Mouse (Mus musculus) midbrain, embryonic 12.5 days (tissue): ENCODE data around the gene C1qtnf12. TPM values are rescaled to one million over a fixed set of nuclear protein-coding genes. Genes with fewer than 3 reads are reported as not detected.

ENCODE experiments used
- ATAC-seq: fragments of 200-750 bp; cut with Nextera tagmentation; 2 replicates; pipeline ENCODE4 v1.8.0; 2017; ENCODE audit warnings: low read depth, moderate TSS enrichment, moderate library complexity; ENCODE audit not compliant: low FRiP score
- H3K27ac ChIP-seq: fragments of 300-500 bp; sonication (generic); replicated peaks from 2 replicates; pipeline ENCODE4 v1.5.1; 2016; ENCODE audit warnings: mild to moderate bottlenecking
- H3K27me3 ChIP-seq: fragments of 300-500 bp; sonication (generic); 2 replicates; pipeline ENCODE4 v1.6.1; 2016; ENCODE audit warnings: mild to moderate bottlenecking
- H3K36me3 ChIP-seq: fragments of 300-500 bp; sonication (generic); 2 replicates; pipeline ENCODE4 v1.6.1; 2016
- H3K4me1 ChIP-seq: fragments of 300-500 bp; sonication (generic); 2 replicates; pipeline ENCODE4 v1.6.1; 2016
- H3K4me2 ChIP-seq: fragments of 300-500 bp; sonication (generic); replicated peaks from 2 replicates; pipeline ENCODE4 v1.6.1; 2016; ENCODE audit warnings: mild to moderate bottlenecking, moderate library complexity
- H3K4me3 ChIP-seq: fragments of 300-500 bp; sonication (generic); 2 replicates; pipeline ENCODE4 v1.5.1; 2016; ENCODE audit warnings: mild to moderate bottlenecking
- H3K9ac ChIP-seq: fragments of 300-500 bp; sonication (generic); replicated peaks from 2 replicates; pipeline ENCODE4 v1.6.1; 2016; ENCODE audit warnings: mild to moderate bottlenecking, moderate library complexity
- H3K9me3 ChIP-seq: fragments of 300-500 bp; sonication (generic); 2 replicates; pipeline ENCODE4 v1.6.1; 2016; ENCODE audit warnings: mild to moderate bottlenecking
- WGBS: fragments of 180-500 bp; shearing (Covaris S2); methylation state at CpG from one replicate; pipeline ENCODE4 v1.1.7; 2016; 5-methylcytosine and 5-hydroxymethylcytosine counted together
- polyA plus RNA-seq: library from polyadenylated mRNA; unstranded; fragments of >200 nt; fragmentation: Nextera tagmentation; extraction: Ambion mirVana; gene quantifications from 2 replicates; pipeline ENCODE4 v1.2.1, GENCODE M21; 2016

Gene C1qtnf12
- polyA plus RNA-seq, result 16.0 and 18.1 TPM in 2 replicates

DNA sequence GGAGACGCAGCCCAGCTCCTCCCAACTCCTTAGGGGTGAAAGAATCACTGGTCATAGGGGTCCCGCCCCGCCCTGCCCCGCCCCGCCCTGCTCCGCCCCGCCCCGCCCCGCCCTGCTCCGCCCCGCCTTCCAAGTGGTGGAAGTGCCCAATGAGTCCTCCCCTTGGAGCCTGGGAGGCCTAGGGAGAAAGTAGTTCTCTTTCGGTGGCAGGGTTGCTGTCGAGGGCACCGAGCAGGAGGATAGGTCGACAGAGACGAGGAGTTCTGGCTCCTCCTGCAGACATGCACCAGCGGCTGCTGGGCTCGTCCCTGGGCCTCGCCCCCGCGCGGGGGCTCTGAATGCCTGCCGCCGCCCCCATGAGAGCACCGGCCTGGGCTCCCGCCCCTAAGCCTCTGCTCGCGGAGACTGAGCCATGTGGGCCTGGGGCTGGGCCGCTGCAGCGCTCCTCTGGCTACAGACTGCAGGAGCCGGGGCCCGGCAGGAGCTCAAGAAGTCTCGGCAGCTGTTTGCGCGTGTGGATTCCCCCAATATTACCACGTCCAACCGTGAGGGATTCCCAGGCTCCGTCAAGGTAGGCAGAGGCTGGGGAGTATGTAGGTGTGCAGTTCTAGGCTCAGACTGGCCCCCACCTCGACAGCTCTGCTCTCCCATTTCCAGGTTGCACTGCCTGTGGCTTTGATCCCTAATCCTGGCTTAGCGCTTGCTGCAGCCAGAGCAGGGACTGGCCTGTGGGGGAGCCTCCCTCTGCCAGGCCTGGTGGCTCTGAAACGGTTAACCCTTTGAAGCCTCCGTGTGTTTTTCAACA is at the start of gene C1qtnf12:
Gene C1qtnf12, plus strand, starts transcription at position 152 of the 805 bp plus-strand sequence.
- peaks cover 20% of the 10 kb centered on the region for H3K4me1 ChIP-seq
- H3K4me3 ChIP-seq, result peak within 1 kb of the TSS; percentile 45
- H3K4me2 ChIP-seq, result peak within 1 kb of the TSS; percentile 85
- H3K36me3 ChIP-seq, result peaks cover 46% of the 10 kb centered on the region
- no peaks in the 10 kb centered on the region for H3K9me3 ChIP-seq
- H3K27ac ChIP-seq, result peak within 1 kb of the TSS; percentile 52
- under 1% methylated on average over 31 of the region's 42 CpGs for WGBS
- peak within 1 kb of the TSS; percentile 66 for H3K9ac ChIP-seq
- H3K27me3 ChIP-seq, result no peaks in the 10 kb centered on the region
- ATAC-seq, result peak; percentile 76

DNA sequence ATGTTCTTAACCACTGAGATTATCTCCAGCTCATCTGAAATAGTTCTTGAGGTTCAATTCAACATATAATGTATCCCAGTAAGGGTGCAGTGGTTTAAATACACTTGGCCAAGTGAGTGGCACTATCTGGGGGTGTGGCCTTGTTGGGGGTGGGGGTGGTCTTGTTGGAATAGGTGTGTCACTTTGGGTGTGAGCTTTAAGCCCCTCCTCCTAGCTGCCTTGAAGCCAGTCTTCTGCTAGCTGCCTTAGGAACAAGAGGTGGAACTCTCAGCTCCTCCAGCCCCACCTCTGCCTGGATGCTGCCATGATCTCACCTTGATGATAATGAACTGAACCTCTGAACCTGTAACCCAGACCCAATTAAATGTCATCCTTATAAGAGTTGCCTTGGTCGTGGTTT is 30.1 kb upstream of the C1qtnf12 start:
- Histone ChIP-seq H3K4me1 (no peaks in the 10 kb centered on the region), H3K27ac (no peak overlapping the region), H3K27me3 (no peaks in the 10 kb centered on the region), H3K9ac (no peak overlapping the region), H3K4me2 (no peak overlapping the region), H3K9me3 (no peaks in the 10 kb centered on the region), H3K4me3 (no peak overlapping the region), H3K36me3 (no peaks in the 10 kb centered on the region)
- no peak for ATAC-seq
- 71% methylated on average over 1 of the region's 1 CpGs for WGBS

DNA sequence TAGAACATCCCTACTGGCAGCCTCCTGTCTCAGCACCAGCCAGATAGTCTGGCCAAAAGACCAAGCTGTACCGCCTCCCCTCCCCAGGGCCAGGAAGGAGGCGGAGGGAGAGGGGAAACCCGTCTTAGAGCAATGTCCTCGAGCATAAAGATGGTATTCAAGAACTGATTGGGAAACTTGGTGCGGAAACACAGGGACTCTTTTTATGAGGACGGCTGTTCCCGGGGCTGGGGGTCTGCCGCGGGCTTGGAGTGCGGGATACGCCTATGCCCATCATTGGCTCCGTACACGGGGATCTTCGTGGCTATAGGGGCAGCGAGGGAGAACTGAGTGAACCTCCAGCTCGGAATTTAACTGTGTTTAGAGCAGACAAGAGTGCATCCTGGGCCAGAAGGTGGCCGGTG is 19.1 kb upstream of the C1qtnf12 start:
- H3K36me3 ChIP-seq, result peaks cover 23% of the 10 kb centered on the region
- H3K4me1 ChIP-seq, result peaks cover 21% of the 10 kb centered on the region
- ATAC-seq, result peak; percentile 11; the same call in 1 of the 2 replicates
- H3K27ac ChIP-seq, result peak overlapping the region; percentile 80
- H3K4me3 ChIP-seq, result peak overlapping the region; percentile 99
- under 1% methylated on average over 17 of the region's 17 CpGs for WGBS
- no peaks in the 10 kb centered on the region for H3K9me3 ChIP-seq
- 0 out of 2 replicates have a peak, but pooled peaks cover 6% of the 10 kb centered on the region for H3K27me3 ChIP-seq
- peak overlapping the region; percentile 90 for H3K9ac ChIP-seq
- peak overlapping the region; percentile 90 for H3K4me2 ChIP-seq

DNA sequence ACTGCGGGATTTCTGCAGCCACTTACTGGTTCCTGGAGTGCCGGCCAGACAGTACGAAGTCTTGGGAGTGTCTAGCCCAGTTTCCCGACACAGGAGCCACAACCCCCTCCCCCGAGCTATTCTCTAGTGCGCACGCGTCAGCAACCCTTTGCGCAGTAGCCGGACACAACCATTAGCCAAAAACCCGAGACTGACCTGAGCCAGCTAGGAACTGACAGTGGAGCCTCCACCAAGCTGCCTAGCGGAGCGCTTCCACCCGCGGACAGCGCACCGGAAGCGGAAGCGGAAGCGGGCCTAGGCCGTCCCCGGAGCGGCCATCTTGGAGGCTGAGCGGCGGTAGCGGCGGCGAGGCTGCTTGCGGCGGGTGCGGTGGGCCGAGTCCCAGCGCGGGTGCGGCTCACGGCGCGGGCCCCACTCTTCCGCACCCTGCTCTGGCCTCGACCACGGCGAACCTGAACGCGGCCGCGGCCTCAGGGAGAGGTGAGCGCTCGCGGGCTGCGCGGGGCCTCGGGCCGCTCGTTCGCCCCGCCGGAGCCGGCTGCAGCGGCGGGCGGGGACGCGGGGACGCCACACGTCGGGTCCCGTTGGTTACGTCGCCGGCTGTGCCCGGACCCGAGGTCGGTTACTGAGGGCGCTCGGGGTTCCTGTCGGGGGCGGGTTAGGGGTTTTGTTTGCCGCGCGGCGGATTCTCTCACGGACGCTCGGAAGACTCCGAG is 18.4 kb upstream of the C1qtnf12 start, which contains the start of gene Ube2j2:
Gene Ube2j2, plus strand, starts transcription at position 298 of the 716 bp plus-strand sequence.
- Histone ChIP-seq H3K27ac (peak within 1 kb of the TSS; percentile 80), H3K4me1 (peaks cover 21% of the 10 kb centered on the region), H3K4me2 (peak within 1 kb of the TSS; percentile 90), H3K4me3 (peak within 1 kb of the TSS; percentile 99), H3K9me3 (no peaks in the 10 kb centered on the region), H3K9ac (peak within 1 kb of the TSS; percentile 90), H3K27me3 (0 out of 2 replicates have a peak, but pooled peaks cover 6% of the 10 kb centered on the region), H3K36me3 (peaks cover 24% of the 10 kb centered on the region)
- ATAC-seq, result peak; percentile 99
- under 1% methylated on average over 76 of the region's 85 CpGs for whole genome bisulfite sequencing

DNA sequence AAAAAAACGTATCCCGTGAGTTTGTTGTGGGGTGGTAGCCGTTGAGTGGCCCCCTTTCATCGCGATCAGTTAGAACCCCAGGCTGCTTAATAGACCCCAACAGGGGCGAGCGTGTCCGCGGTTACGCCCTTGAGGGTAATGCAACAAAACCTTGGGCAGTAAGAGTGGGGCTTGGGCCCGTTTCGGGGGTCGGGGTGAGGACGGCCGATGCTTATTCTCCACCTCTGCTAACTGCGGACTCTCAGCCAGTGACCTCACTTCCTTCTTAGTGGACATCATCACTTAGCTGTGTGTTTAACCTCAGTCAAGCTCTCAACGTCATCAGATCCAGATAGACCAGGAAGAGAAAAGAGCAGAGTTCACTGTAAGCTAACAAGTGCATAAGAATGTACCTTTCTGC is 17.8 kb upstream of the C1qtnf12 start:
- H3K4me2 ChIP-seq, result peak overlapping the region; percentile 90
- WGBS, result under 1% methylated on average over 17 of the region's 17 CpGs
- no peak for ATAC-seq

DNA sequence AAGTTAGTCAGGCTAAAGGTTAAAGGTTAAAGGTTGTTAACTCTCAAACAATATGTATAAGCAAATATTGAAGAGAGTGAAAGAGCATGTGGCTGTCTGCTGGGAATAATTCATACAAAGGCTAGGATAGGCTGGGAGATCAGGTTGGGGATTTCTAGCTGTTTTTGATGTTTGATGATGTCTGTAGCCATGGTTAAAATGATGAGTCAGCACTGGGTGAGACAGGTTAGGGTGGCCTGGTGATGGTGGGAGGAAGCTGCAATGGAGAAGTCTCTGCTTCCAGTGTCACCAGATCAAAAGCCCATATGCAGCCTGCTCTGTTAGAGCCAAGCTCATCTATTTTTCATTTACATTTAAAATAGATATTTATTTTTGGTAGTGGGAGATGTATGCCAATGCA is 15.0 kb upstream of the C1qtnf12 start:
- H3K9ac ChIP-seq, result no peak overlapping the region
- peaks cover 56% of the 10 kb centered on the region for H3K36me3 ChIP-seq
- H3K27ac ChIP-seq, result no peak overlapping the region
- no peak for ATAC-seq
- H3K9me3 ChIP-seq, result no peaks in the 10 kb centered on the region
- no peak overlapping the region for H3K4me3 ChIP-seq
- 0 out of 2 replicates have a peak, but pooled peaks cover 6% of the 10 kb centered on the region for H3K27me3 ChIP-seq
- no peak overlapping the region for H3K4me2 ChIP-seq
- peaks cover 21% of the 10 kb centered on the region for H3K4me1 ChIP-seq

More for the DNA sequence above, 17.8 kb upstream of the C1qtnf12 start:
- peaks cover 21% of the 10 kb centered on the region for H3K4me1 ChIP-seq
- H3K9ac ChIP-seq, result peak overlapping the region; percentile 90
- H3K27ac ChIP-seq, result peak overlapping the region; percentile 80
- H3K4me3 ChIP-seq, result peak overlapping the region; percentile 99
- H3K36me3 ChIP-seq, result peaks cover 29% of the 10 kb centered on the region
- 0 out of 2 replicates have a peak, but pooled peaks cover 6% of the 10 kb centered on the region for H3K27me3 ChIP-seq
- H3K9me3 ChIP-seq, result no peaks in the 10 kb centered on the region

DNA sequence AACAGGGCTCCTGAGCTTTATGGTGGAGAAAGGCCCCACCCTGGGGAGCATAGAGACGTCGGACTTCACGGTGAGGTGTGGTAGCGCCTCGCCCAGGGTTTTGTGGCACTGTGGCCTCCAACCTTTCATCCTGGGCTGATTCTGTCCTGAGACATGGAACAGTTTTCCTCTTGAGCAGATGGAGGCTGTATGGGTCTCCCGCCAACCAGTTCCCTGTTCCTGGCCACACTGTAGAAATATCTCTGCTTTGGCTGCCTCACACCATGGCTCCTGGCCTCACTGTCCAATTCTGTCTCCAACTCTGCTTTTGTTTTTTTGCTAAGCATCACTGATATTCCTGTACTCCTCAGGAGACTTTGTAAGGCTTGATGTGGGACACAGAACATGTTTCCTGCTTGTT is 6.6 kb upstream of the C1qtnf12 start:
- Histone ChIP-seq H3K4me2 (no peak overlapping the region), H3K9me3 (no peaks in the 10 kb centered on the region), H3K4me1 (no peaks in the 10 kb centered on the region), H3K9ac (no peak overlapping the region), H3K36me3 (peaks cover 78% of the 10 kb centered on the region), H3K27me3 (no peaks in the 10 kb centered on the region), H3K27ac (no peak overlapping the region), H3K4me3 (no peak overlapping the region)
- ATAC-seq, result no peak
- WGBS, result 95% methylated on average over 6 of the region's 6 CpGs

DNA sequence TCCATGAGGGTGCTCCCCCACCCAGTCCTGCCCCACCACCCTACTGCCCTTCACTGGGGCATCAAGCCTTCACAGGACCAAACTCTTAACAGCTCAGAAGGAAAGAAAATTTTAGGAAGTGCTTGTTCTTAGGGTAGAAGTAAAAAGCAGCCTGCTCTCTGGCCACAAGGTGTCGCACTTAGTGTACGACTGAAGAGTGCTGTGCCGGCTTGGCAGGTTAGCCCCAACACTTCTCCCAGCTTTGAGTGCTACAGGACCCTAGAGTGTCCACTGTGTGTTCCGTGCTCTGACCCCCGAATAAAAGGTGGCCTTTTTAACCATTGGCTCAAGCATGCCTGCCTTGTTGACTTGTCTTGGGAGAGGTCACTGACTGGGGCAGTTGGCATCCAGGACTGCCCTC is 2.8 kb upstream of the C1qtnf12 start:
- peaks cover 49% of the 10 kb centered on the region for H3K36me3 ChIP-seq
- H3K4me3 ChIP-seq, result no peak overlapping the region
- no peaks in the 10 kb centered on the region for H3K9me3 ChIP-seq
- no peak overlapping the region for H3K9ac ChIP-seq
- no peaks in the 10 kb centered on the region for H3K27me3 ChIP-seq
- no peak overlapping the region for H3K4me2 ChIP-seq
- peak; percentile 38 for ATAC-seq
- 6% methylated on average over 5 of the region's 5 CpGs for WGBS
- H3K27ac ChIP-seq, result no peak overlapping the region
- H3K4me1 ChIP-seq, result peaks cover 20% of the 10 kb centered on the region

DNA sequence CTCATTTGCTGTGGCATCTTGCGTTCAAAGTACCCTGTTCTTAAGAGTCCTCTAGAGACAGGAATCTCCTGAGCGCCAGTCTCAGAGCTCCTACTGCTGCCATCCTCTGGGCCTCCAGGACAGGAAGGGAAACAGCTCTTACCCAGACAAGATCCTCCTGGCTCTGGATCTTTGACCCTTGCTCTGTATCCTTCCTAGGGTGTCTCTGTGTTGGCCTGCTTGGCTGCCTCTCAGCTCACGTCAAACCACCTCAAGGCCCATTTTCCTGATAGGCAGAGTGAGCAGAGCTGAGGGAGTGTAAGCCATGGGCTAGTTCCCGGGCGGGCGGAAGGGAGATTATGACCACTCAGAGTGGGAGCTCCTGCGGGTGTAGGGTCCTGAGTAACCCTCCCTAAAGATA is 988 bp downstream of the C1qtnf12 start:
- no peaks in the 10 kb centered on the region for H3K27me3 ChIP-seq
- ATAC-seq, result no peak
- H3K9ac ChIP-seq, result peak overlapping the region; percentile 66; the same call in 1 of the 2 replicates
- no peaks in the 10 kb centered on the region for H3K9me3 ChIP-seq
- peak overlapping the region; percentile 85 for H3K4me2 ChIP-seq
- peaks cover 39% of the 10 kb centered on the region for H3K36me3 ChIP-seq
- no peak overlapping the region for H3K27ac ChIP-seq
- WGBS, result 46% methylated on average over 7 of the region's 7 CpGs
- peaks cover 20% of the 10 kb centered on the region for H3K4me1 ChIP-seq
- H3K4me3 ChIP-seq, result peak overlapping the region; percentile 45; the same call in 1 of the 2 replicates

DNA sequence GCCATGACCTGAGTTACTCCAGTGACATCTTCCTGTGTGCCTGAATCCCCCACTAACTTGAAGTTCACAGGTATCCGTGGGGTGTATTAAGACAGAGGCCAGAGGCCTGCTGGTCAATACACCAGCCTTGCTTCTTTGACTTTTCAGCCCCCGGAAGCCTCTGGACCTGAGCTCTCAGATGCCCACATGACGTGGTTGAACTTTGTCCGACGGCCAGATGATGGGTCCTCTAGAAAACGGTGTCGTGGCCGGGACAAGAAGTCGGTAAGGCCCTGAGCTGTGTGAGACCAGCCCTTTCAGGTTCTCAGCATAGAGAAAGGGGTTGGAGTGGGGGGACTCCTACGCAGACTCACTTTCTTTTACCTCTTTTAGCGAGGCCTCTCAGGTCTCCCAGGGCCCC is 2.3 kb downstream of the C1qtnf12 start:
- peaks cover 33% of the 10 kb centered on the region for H3K36me3 ChIP-seq
- peaks cover 20% of the 10 kb centered on the region for H3K4me1 ChIP-seq
- no peak overlapping the region for H3K4me3 ChIP-seq
- H3K9ac ChIP-seq, result no peak overlapping the region
- H3K9me3 ChIP-seq, result no peaks in the 10 kb centered on the region
- WGBS, result 89% methylated on average over 11 of the region's 11 CpGs
- no peak overlapping the region for H3K4me2 ChIP-seq
- no peaks in the 10 kb centered on the region for H3K27me3 ChIP-seq
- no peak for ATAC-seq
- no peak overlapping the region for H3K27ac ChIP-seq

DNA sequence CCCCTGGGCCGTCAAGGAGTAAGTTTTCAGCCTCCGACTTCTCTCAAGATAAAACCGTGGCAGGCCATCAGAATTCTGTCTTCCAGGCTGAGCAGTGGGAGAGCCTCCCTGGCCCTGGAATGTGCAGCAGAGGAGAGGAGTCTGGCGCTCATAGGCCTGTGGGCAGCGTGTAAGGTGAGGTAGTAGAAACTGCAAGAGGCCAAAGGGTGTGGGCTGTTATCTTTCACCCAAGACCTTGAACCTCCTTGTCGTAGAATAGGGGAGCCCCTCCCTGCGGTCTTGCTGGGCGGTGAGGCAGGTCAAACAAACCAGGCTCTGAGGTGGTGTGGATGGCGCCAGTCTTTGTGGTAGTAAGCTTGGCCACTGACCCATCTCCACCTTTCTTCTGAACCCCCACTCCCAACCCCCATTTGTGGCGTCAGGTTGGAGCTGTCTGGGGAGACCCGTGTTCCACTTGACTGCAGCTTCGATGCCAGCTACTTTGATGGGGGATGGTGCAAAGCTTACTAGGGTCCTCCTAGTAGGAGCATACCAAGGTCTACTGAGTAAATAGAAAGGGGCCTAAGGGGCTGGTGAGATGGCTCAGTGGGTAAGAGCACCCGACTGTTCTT is 7.0 kb downstream of the C1qtnf12 start:
- H3K4me2 ChIP-seq, result no peak overlapping the region
- H3K4me3 ChIP-seq, result no peak overlapping the region
- no peak overlapping the region for H3K9ac ChIP-seq
- peaks cover 25% of the 10 kb centered on the region for H3K36me3 ChIP-seq
- H3K9me3 ChIP-seq, result no peaks in the 10 kb centered on the region
- H3K4me1 ChIP-seq, result 0 out of 2 replicates have a peak, but pooled peaks cover 4% of the 10 kb centered on the region
- no peaks in the 10 kb centered on the region for H3K27me3 ChIP-seq
- H3K27ac ChIP-seq, result no peak overlapping the region
- no peak for ATAC-seq
- 92% methylated on average over 13 of the region's 13 CpGs for WGBS
